Mouse (Mus musculus): Measurements from ENCODE around the gene Krt83. TPM values are rescaled to one million over a fixed set of nuclear protein-coding genes. Genes with fewer than 3 reads are reported as not detected.
A peak's percentile ranks its signal among the peaks of the same experiment; 100 is the strongest.
"Not testable (repeated sequence)": the region's sequence is repeated elsewhere in the genome, so short reads cannot be mapped to it uniquely, and the experiment has no call there.

Gene Krt83
- not detected for total RNA-seq (2022)

DNA sequence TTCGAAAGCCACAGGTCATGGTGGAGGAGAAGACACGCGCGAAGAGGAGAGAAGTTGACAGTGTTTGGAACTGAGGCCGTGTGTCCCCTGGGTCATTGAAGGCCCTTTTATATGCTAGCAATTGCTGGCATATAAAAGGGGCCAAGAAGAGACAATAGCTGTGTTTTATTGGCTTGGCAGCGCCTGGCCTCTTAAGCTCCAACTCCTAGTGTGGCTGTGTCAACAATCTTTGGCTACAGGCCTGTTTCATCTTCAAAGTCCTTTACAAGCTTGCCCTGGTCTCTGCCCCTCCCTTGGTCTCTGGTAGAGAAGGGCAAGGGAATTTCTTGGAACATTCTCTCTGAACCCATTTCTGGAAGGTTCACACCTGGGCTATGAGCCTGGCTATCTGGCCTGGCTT lies at the start of gene Krt83:
Krt83 (minus strand) TSS at position 82 of the 400 bp plus-strand sequence.
- no peak for DNase-seq (ENCODE audit: low spot score in 2 of 2)

DNA sequence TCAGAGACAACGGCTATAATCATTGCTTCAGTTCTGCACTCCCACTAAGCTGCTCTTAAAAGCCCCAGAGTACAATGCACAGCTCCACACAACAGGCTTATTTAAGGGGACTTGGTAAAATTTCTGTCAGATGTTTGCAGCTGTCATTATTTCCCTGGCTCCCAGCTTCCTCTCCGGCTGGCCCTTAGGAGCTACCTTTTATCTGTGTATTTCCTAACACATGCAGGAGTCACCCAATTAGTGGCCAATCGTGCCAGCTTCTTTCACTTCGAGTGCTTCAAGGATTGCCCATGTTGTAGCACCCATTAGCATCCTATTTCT lies 47.2 kb upstream of the Krt83 start:
- no peak for DNase-seq (ENCODE audit: low spot score in 2 of 2)

DNA sequence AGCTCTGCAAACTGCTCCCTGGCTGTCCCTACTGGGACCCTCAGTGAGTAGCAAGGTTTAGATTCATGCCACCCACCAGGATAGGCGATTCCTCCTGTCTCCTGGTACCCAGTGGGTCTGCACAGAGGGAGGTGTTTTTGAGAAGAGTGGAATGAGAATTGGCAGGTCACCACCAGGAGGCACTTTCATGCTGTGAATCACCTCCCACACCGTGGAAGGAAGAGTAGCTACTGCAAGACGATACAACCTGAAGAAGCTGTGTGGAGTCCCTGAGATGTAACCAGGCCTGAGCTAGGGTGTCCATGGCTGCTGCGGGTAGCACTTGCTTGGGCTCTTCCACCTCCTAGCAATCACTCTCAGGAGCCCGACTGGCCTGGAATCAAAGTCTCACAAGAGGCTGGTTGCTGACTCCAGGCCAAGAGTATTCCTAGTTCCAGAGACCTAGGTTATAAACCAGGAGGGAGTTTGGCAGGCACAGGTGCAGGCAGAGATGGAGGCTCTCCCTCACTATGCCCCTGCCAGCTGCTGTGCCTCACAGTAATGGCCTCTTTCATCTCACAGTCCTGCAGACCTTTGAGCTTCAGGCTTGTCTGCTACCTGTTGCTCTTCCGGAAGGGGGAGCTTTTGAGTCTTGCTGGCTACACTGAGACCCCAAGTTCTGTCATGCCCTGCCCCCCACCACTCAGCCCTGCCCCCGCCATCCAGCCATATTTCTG lies 46.7 kb upstream of the Krt83 start:
- no peak for DNase-seq (ENCODE audit: low spot score in 2 of 2)

DNA sequence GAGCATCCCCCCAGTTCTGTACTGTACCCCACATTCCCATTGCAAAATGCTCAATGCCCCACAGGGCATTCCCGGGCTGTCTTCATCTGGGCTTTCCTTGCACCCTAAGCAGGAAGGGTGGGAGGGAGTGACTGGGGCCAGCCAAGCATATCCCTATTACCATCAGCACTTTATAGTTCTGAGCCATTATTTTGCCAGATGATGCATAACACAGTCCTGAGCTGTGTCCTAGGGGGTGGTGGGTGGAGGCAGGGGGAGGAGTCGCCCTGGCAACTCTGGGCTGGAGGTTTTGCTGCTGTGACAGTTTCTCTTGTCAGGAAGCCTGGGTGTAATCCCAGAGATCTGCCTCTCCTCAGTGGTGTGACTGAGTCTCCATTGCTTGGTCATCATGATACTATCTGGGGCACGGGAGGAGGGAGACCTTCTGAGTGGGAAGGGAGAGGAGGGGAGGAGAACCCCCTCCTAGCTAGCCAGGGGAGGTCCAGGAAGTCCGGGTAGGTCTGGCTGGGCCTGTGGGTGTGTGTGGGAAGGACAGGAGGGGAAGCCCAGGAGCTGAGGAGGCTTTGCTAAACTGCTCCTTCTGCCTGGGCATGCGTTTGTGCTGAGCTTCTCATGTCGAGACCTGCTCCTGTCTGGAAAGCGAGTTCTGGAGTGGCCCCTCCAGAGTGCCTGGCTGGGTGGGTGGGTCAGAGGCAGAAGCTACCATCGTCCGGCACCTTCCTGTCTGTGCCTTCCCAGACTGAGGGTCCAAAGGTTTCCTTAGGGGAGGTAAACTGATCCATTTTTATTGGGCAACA lies 44.9 kb upstream of the Krt83 start:
- no peak for DNase-seq (ENCODE audit: low spot score in 2 of 2)

DNA sequence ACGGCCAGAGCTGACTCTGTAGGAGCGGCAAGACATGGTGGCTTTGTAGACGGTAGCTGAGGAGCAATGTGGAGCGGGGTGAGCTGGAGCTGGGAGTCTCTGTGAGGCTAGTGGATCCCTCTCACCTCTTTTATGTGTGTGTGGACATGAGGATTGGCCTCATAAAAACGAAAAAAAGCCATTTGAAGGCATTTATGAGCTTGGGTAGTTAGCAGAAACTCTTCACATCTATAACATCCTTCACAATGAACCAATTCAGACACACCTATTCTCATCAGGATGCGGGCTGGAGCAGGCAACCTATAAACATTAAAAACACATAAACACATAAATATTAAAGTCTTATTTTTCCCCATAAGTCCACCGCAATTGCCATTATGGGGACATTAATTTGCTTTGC lies 41.4 kb upstream of the Krt83 start, which contains the start of gene Krt84:
Krt84 (minus strand) TSS at position 101 of the 400 bp plus-strand sequence.
- no peak for DNase-seq (ENCODE audit: low spot score in 2 of 2)

DNA sequence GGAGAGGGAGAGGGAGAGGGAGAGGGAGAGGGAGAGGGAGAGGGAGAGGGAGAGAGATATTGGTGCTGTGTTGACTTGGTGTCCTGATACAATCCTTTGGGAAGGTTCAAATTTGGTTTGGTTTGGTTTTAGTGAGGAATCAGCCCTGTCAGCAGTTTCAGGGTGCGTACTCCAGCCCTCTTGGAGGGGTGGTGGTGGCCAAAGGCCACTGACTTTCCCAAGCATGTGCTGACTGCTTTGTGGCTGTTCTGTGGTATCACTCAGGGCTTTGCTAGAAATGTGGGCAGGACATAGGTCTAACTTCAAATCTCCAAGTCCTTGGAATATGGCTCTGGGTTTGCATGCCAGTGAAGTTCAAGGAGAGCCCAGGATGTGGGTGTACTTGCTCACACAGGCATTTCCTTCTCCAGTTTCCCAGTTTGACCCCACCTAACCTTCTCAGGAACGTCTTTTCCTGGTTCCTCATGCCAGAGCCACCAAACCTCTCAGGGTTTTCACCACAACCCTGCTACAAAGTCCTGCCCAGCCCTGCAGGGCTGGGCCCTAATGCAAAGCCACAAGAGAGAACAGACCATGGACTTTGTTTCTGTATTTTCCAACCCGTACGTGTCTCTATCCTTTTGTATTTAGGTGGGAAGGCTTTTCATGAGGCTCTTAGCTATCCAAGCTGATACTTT lies 31.4 kb upstream of the Krt83 start:
- no peak for DNase-seq (ENCODE audit: low spot score in 2 of 2)

DNA sequence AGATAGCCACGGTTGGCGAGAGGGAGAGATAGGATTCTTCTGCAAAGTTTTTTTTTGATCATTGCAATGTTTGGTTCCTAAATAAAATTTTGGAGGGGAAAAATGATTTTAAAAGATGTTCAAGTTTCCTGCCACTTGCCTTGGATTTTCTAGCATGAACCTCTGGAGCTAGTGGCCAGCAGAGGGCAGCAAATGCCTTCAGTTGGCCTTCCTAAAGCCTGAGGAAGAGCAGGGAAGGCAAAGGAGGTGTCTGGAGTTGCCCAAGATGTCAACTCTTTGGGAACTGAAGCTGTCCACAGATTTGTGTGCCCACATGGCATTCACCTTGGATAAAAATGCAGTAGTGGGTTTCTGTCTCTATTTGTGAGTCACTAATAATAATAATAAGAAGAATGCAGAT lies 28.5 kb upstream of the Krt83 start:
- DNase-seq (ENCODE audit: low spot score in 2 of 2): peak; percentile 57 to 83

DNA sequence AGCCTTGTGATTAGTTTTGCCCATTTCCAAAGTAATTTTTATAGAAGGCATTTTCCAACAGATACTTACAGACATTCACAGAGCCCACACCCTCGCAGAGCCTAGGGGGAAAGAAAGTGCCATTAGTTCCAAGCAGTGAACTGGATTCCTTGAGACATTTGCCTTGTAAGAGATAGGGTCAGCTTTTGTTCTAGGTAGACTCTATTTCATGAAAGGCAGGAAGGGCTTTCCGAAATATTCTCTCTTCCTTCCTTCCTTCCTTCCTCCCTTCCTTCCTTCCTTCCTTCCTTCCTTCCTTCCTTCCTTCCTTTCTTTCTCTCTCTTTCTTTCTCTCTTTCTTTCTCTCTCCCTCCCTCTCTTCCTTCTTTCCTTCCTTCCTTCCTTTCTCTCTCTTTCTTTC lies 25.8 kb upstream of the Krt83 start, which contains the start of gene Gm49425:
Gm49425 (minus strand) TSS at position 101 of the 400 bp plus-strand sequence.
- DNase-seq (ENCODE audit: low spot score in 2 of 2): not testable (repeated sequence)

DNA sequence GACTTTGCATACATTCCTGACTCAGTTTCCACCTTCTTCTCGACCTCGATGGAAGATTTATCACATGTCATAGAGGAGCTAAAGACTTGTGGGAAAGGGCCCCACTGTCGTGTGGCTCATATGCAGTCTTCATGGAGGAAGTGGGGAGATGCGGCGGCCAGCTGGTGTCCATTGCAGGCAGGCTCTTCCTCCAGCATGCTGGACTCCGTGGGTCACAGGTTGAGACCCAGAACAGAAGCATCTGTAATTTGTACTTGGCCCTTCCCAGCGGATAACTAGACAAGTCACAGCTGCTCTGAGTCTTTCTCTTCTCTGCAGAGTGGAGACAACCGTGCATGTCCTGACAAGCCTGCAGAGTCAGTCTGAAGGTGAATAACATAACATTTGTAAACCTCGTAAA lies 16.9 kb upstream of the Krt83 start:
- no peak for DNase-seq (ENCODE audit: low spot score in 2 of 2)

DNA sequence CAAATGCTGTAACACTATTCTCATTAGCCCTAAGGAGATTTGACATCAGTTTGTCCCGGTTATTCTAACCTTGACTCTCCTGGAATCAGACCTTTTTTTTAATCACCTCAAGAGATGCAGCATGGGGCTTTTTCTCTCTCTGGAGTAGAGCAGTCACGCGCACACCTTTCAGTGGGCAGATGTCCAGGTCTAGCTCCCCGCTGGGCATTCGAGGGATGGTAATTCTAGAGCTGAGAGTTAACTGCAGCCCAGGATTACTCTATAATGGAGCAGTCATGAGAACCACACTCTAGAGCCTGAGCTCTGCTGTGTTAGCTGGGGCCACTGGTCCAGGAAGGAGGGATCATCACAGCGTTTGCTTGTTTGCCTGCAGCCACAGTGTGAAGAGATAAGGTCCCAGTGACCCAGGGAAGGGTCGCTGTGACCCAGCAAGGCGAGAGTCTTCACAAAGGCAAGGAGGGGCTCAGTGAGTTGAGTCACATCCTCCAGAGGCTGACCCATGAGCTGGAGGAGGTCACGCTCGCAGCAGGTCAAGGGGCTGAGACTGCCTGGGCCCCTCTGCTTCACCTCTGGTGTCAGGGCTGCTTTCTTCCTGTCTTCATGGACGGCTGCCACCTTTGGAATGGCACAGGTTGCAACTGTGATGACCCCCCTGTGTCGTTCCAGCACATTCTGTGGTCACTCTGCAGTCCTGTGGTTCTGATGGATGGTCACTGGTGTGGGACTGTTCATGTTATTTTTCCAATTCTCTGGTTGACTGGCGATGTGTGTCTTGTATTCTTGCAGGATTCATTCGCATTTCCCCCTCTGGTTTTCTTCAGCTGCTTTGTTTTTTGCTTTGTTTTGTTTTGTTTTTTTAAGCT lies 15.8 kb upstream of the Krt83 start:
- no peak for DNase-seq (ENCODE audit: low spot score in 2 of 2)

DNA sequence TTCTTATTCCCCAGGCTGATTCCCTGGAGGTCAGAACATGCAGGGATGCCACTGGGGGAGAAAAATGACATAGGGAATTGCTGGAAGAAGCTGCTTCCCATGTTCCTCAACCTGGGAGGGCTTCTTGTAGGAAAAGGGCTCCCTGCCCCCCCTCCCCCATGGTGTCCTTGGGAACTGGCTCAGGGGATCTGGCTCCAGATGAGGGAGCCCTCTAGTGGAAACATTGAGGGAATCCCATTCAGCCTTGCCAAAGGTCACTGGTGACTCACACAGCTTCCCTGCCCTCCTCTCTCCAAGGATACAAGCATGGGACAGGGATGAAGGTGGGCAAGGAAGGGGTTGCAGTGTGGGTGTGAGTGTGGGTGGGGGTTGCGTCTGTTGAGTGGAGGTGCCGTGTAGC lies 5.9 kb upstream of the Krt83 start:
- DNase-seq (ENCODE audit: low spot score in 2 of 2): no peak

DNA sequence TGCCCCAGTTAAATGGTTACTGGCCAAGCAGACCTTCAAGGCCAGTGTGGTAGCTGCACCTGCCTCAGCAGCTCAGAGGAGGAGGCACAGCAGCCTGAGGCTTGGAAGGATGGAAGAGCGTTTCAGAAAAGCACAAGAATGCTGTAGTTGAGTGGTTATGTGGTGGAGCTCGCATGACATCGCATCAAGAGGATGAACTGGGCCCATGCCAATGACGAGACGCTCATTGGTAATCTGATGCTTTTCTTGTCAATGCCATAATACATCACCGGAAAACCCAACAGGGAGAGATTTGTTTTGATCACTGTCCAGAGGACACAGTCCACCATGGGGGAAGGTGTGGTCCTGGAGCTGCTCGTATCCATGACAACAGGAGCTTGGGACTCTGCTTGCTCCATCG lies 4.0 kb upstream of the Krt83 start:
- DNase-seq (ENCODE audit: low spot score in 2 of 2): no peak

DNA sequence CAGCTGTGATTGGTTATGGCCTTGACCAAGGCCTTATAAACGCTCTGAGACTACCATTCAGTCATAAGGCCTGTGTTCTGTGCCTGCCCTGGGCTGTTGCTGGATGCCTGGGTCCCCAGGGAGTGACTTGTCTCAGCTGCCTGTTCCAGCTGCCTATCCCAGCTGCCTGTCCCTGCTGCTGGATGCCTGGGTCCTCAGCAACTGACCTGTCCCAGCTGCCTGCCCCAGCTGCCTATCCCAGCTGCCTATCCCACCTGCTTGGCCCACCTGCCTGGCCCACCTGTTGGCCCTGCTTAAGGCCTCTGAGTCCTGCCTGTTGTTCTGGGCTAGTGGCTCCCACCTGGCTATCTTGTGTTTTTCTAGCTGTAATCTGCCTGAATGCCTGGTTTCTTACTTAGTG lies 2.9 kb upstream of the Krt83 start:
- DNase-seq (ENCODE audit: low spot score in 2 of 2): no peak

DNA sequence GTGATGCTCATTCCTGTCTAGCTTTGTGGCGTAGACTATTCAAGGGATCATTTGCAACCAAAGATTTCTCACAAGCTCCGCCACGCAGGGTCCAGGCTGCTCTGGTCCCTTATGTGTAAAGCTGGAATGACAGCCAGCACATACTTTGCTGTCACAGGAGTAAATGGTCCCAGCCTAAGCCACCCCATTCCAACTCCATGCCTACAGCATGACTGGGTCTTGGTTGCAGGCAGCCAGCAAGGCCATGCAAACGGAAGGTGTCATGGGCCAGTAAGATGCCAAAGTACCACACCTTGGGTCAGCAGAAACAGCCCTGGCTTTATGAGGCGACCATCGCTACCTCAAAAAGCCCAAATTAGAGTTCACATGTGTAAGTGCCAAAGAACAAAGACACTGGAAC lies 2.4 kb upstream of the Krt83 start:
- no peak for DNase-seq (ENCODE audit: low spot score in 2 of 2)

DNA sequence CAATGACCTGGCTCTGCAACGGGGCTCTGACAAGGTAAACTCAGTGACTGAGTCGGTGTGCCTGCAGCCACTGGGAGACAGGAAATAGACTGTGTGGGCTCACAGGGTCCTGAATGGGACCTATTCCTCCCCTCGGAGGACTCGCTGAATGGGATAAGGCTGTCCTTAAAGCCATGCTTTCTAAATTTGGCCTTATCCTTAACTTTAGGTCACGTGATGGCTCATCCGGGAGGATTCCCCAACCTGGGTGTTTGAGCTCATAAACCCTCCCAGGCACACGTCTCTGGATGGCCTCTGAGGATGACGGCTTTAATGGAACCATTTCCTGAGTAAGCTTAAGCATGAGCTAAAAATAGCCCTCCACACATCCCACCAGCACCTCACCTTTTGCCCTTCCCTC lies 1.4 kb upstream of the Krt83 start:
- no peak for DNase-seq (ENCODE audit: low spot score in 2 of 2)

DNA sequence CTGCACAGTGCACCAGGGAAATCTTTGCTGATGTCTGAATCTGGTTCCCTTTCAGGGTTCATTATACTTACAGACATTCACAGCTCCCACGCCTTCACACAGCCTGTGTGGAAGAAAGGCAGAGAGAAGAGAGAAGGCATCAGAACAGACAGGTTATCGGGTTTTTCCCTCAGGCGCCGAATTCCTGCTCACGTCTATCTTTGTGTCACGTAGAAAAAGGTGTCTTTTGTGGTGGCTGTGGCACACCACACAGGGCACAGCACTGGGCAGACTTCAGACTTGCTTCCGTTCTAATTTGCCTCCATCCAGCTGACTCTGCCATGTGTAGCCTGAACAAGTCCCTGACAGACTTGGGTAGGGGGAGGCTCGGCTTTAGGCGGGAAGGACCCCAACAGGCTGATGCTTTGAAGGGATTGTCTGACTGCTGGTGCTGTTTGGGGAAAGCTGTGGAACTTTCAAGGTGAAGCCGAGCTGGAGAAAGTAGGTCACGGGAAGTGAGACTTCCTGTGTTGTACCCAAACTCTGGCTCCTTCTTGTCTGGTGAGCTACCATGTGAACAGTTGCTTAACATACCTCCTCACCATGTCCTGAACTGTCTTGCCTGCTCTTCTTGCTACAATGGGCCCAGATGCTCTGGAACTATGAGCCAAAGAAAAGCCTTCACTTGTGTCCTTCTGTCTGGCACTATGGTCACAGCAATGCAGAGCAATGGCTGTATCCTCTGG lies 5.2 kb downstream of the Krt83 start:
- DNase-seq (ENCODE audit: low spot score in 2 of 2): no peak

DNA sequence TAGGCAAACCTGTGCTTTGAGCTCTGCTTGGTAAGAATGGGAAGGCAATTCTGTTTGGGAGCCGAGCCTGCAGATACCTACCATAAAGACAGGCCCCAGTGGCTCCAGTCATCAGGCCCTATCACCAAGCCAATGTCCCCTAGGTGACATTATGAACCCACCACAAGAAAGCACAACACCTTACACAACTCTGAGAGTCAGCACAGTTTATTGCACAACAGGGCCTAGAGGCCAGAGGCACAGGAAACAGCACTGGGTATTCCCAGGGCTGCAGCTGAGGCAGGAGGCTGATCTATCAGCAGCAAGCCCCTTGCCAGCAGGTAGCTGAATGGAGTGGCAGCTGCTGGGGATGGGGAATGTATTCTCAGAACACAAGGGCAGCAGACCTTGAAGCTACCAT lies 6.4 kb downstream of the Krt83 start:
- no peak for DNase-seq (ENCODE audit: low spot score in 2 of 2)

DNA sequence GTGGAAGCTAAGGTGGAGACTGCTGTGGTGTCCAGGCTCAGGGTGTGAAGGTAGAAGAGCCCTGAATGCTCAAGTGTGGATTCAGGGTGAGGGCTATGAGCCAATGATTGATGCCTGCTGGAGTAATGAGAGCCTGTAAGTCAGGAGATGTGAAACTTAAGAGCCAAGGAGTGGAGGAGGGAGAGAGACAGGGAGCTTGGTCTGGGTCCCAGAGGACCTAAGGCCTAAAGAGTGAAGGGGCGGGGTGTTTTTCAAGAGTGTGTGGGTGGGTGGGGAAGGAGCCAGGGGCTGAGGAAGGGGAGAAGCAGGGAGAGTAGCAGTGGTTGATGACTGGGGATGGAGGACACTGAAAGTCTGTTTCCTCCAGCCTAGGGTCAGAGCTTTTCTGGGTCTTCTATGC lies 7.7 kb downstream of the Krt83 start:
- DNase-seq (ENCODE audit: low spot score in 2 of 2): no peak

DNA sequence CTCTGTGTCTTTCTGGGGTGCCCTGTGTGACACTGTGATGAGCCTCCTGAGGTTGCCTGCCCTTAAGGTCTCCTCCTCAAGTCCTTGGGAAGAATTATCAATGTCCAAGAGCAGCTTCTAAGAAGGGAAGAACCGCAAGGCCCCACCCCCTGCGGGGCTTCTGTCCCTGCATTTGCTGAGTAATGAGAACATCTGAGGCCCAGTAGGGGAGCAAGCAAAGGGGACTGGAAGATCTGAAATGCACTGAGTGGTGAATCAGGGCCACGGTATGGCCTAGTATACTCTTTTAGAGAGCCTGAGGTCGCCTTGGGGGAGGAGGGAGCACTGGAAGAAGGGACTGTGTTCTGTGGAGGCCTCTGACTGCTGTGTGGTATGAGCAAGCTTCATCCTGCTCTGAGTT lies 9.3 kb downstream of the Krt83 start:
- no peak for DNase-seq (ENCODE audit: low spot score in 2 of 2)

DNA sequence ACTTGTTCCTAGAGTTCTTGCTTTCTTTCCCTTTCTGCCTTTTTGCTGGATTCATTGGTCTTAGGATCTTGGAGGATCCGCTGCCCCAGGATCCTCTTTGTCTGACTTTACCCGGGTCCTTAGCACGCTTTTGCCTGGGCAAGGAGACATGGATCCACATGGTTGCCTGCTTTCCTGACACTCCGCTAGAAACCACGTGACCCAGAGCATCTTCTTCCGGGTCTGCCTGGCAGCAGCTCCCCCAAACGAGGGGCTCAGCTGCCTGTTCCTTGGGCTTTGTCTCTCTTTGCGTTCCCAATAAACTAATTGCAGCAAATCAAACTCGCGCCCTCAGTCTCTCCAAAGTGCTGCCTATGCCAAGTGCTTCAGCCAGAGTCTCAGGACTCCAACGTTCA lies 11.6 kb downstream of the Krt83 start:
- no peak for DNase-seq (ENCODE audit: low spot score in 2 of 2)
